Mouse (Mus musculus) lung, embryonic 15.5 days (tissue): ENCODE measurements at regions not wholly inside any gene's neighbourhood (a gene's known extent, or its start where the extent isn't known, plus 50 kb on each side); places are given as distances from the start of the nearest gene placed in this dataset.

Experiments
- ATAC-seq: fragments of 200-750 bp; cut with Nextera tagmentation; 2 replicates; pipeline ENCODE4 v1.8.0; 2017; ENCODE audit warnings: moderate number of reproducible peaks, borderline replicate concordance; ENCODE audit not compliant: low FRiP score, low TSS enrichment; ENCODE audit errors: extremely low read depth
- H3K27ac ChIP-seq: fragments of 300-500 bp; sonication (generic); 2 replicates; pipeline ENCODE4 v1.5.1; 2015; ENCODE audit warnings: moderate library complexity, mild to moderate bottlenecking, inconsistent platforms
- H3K27me3 ChIP-seq: fragments of 300-500 bp; sonication (generic); 2 replicates; pipeline ENCODE4 v1.6.1; 2015; ENCODE audit warnings: inconsistent platforms
- H3K36me3 ChIP-seq: fragments of 300-500 bp; sonication (generic); 2 replicates; pipeline ENCODE4 v1.6.1; 2015; ENCODE audit warnings: inconsistent platforms
- H3K4me1 ChIP-seq: fragments of 300-500 bp; sonication (generic); 2 replicates; pipeline ENCODE4 v1.6.1; 2015; ENCODE audit warnings: inconsistent platforms
- H3K4me2 ChIP-seq: fragments of 300-500 bp; sonication (generic); 2 replicates; pipeline ENCODE4 v1.6.1; 2015; ENCODE audit warnings: inconsistent platforms, mild to moderate bottlenecking, moderate library complexity
- H3K4me3 ChIP-seq: fragments of 300-500 bp; sonication (generic); 2 replicates; pipeline ENCODE4 v1.5.1; 2015; ENCODE audit warnings: mild to moderate bottlenecking, inconsistent platforms
- H3K9ac ChIP-seq: fragments of 300-500 bp; sonication (generic); 2 replicates; pipeline ENCODE4 v1.6.1; 2015; ENCODE audit warnings: inconsistent platforms
- H3K9me3 ChIP-seq: fragments of 300-500 bp; sonication (generic); 2 replicates; pipeline ENCODE4 v1.6.1; 2016; ENCODE audit warnings: inconsistent platforms
- WGBS: fragments of 180-500 bp; shearing (Covaris S2); methylation state at CpG from one replicate; pipeline ENCODE4 v1.1.7; 2015; 5-methylcytosine and 5-hydroxymethylcytosine counted together

DNA sequence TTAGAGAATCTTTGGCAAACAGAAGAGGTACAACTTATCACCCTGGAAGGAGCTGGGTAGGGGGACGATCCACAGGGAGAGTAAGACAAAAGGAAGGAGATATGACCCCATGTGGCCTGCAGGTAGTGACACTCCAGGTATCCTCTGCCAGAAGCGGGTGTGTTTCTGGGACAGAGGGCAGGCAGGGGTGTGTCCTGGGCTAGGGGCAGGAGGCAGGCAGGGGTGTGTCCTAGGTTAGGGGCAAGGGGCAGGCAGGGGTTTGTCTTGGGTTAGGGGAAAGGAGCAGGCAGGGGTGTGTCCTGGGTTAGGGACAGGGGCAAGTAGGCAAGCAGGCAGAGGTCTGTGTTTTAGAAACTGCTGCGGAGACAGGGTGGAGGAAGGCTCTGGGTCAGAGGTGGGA is 120.5 kb downstream of the Cyp26b1 start:
- Histone ChIP-seq H3K9ac (no peak overlapping the region), H3K27ac (no peak overlapping the region), H3K9me3 (no peaks in the 10 kb centered on the region), H3K4me1 (peaks cover 9% of the 10 kb centered on the region), H3K4me2 (no peak overlapping the region), H3K4me3 (no peak overlapping the region), H3K27me3 (no peaks in the 10 kb centered on the region), H3K36me3 (no peaks in the 10 kb centered on the region)
- no peak for ATAC-seq
- 56% methylated on average over 3 of the region's 3 CpGs for WGBS

DNA sequence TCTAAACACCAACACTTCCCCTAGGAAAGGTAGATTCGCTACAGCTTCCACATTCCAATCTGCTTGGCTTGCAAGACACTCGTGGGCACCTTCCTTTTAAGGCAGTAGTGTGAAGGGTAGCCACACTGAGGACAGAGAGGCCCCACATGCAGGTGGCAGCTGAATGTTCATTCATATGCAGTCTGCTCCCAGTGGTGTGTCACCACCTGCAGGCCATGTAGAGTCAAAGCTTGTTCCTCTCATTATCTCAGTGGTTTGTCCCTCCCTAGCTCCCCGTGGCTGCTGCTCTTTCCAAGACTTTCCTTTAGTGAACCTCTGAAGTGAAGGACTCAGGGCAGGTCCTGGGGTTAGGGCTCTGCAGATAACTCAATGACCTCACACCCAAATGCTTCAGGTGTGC is 121.4 kb downstream of the Cyp26b1 start:
- no peak for ATAC-seq
- Histone ChIP-seq H3K27ac (no peak overlapping the region), H3K36me3 (no peaks in the 10 kb centered on the region), H3K27me3 (no peaks in the 10 kb centered on the region), H3K9me3 (no peaks in the 10 kb centered on the region), H3K4me2 (no peak overlapping the region), H3K4me1 (peaks cover 9% of the 10 kb centered on the region), H3K9ac (no peak overlapping the region), H3K4me3 (no peak overlapping the region)
- 33% methylated on average over 3 of the region's 3 CpGs for WGBS

DNA sequence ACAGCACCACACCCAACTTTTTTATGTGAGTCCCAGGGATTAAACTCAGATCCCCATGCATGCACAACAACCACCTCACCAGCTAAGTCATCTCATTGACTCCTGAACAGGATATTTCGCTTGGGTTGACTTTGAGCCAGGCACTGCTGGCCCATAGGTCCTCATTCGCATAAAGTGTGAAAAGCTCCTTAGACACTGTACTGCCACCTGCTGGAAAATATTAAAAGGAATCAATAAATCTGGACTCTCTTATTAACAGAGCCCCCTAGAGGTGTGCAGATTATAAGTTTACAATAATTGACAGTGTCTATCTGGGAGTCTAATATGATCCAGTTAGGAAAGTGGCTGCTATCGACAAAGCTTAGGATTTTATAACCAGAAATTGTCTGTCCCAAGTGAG is 126.4 kb downstream of the Cyp26b1 start:
- WGBS: 84% methylated on average over 3 of the region's 3 CpGs
- Histone ChIP-seq H3K9me3 (no peaks in the 10 kb centered on the region), H3K4me1 (no peaks in the 10 kb centered on the region), H3K9ac (no peak overlapping the region), H3K27ac (no peak overlapping the region), H3K27me3 (no peaks in the 10 kb centered on the region), H3K4me3 (no peak overlapping the region), H3K4me2 (no peak overlapping the region), H3K36me3 (no peaks in the 10 kb centered on the region)
- no peak for ATAC-seq

DNA sequence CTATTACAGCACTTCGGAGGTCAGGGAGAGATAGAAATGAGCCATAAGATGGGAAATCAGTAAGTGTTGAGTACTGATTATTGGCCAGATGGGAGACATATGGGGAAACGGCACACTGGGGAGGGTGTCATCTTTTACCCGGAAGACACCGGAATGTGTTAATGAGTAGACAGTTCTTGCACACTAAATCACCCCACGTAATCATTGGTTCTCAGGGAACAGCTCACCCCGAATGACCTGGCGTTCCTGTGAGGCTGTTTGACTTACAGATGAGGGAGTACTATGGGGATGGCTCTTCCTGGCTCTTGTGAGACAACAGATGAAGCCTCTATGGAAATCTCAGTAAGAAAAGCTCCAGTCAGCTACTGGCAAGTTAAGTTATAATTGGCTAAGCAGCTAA is 127.5 kb downstream of the Cyp26b1 start:
- Histone ChIP-seq H3K9me3 (no peaks in the 10 kb centered on the region), H3K9ac (no peak overlapping the region), H3K27ac (no peak overlapping the region), H3K4me3 (no peak overlapping the region), H3K36me3 (no peaks in the 10 kb centered on the region), H3K27me3 (no peaks in the 10 kb centered on the region), H3K4me1 (no peaks in the 10 kb centered on the region), H3K4me2 (no peak overlapping the region)
- 76% methylated on average over 7 of the region's 7 CpGs for WGBS
- ATAC-seq: no peak

DNA sequence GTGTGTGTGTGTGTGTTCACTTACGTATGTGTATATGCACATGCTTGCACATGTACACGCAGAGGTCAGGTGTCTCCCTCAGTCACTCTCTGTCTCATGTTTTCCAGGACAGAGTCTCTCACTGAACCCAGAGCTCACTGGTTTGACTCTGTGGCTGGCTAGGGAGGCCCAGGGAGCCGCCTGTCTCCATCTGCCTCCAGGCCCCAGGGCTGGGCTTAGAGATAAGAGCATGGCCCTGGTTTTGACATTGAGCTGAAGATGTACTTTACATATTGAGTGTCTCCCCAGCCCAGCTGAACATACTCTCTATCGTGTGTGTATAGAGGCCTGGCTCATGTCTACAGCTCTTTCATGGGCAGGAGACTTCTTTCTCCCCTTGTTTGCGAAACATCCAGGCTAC is 128.1 kb downstream of the Cyp26b1 start:
- Histone ChIP-seq H3K4me1 (no peaks in the 10 kb centered on the region), H3K4me2 (no peak overlapping the region), H3K27ac (no peak overlapping the region), H3K4me3 (no peak overlapping the region), H3K27me3 (no peaks in the 10 kb centered on the region), H3K36me3 (no peaks in the 10 kb centered on the region), H3K9ac (no peak overlapping the region), H3K9me3 (no peaks in the 10 kb centered on the region)
- no peak for ATAC-seq
- 71% methylated on average over 5 of the region's 5 CpGs for WGBS

DNA sequence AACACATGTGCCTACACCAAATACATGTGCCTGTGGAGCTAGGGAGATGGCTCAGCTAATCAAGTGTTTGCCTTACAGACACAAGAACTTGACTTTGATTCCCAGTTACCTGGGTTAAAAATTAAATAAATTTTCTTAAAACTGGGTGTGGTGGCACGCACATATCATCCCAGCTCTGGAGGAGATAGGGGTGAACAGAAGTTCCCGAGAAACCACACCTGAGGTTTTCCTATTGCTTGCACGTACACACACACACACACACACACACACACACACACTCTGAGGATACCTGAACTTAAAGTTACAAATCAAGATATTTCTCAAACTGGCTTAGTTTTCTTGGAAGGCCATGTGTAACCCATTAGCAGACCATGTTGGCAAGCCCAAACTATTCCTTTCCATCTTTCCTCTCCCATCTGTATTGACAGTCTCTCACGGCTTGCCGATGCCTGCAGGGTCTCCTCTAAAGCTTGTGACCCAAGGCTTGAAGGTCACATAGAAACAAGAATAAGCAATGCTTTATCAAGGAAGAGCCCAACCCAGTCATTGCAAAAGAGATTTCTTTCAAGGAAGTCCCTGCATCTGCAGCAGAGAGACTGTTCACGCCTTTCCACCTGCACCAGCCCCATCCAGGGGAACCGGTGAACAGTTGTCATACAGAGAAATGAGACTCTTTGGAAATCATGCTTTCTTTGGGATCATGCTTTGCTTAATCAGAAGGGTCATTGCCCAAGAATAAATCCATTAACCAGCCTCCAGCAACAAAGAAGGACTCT is 129.9 kb downstream of the Cyp26b1 start:
- Histone ChIP-seq H3K4me2 (no peak overlapping the region), H3K4me3 (no peak overlapping the region), H3K27me3 (no peaks in the 10 kb centered on the region), H3K27ac (no peak overlapping the region), H3K36me3 (no peaks in the 10 kb centered on the region), H3K4me1 (no peaks in the 10 kb centered on the region), H3K9me3 (no peaks in the 10 kb centered on the region), H3K9ac (no peak overlapping the region)
- WGBS: 79% methylated on average over 7 of the region's 7 CpGs
- no peak for ATAC-seq

DNA sequence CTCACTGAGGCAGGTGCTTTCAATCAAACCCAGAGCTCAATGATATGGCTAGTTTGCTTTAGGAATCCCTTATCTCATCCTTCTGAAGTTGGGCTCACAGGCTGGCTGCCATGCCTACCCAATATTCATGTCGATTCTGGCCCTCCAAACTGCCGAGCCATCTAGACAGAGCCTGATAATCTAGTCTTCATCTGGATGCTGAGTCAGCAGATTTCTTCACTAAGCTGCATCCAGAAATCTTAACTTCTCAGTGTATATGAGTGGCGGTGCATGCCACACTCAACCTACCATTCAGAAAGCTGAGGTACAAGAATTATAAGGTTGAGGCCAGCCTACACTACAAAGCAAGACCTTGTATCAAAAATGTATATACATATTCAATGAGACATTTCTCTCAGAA is 136.9 kb downstream of the Cyp26b1 start:
- ATAC-seq: no peak
- no peaks in the 10 kb centered on the region for H3K36me3 ChIP-seq
- no peak overlapping the region for H3K9ac ChIP-seq
- H3K27me3 ChIP-seq: no peaks in the 10 kb centered on the region
- no peaks in the 10 kb centered on the region for H3K4me1 ChIP-seq
- whole genome bisulfite sequencing: 84% methylated on average over 3 of the region's 3 CpGs
- H3K4me3 ChIP-seq: no peak overlapping the region
- no peak overlapping the region for H3K4me2 ChIP-seq
- no peaks in the 10 kb centered on the region for H3K9me3 ChIP-seq
- H3K27ac ChIP-seq: no peak overlapping the region

DNA sequence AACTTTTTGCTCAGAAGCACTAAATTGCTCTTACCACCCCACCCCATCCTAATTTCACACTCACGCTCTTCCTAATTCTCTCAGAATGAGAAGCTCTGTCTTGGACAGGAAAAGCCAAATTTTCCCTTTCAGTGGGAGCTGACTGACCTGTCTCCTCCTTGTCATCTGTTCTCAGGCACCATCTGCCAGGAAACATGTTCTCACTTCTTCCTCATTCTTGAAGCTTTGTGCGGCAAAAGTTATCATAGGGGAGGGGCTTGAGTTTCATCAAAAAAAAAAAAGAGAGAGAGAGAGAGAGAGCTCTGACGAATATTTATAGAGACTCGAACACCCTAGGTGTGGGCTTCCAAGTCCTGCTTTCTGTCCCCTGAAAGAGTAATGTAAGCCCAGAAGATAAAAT is 148.6 kb downstream of the Cyp26b1 start:
- ATAC-seq: no peak
- no peaks in the 10 kb centered on the region for H3K27me3 ChIP-seq
- H3K36me3 ChIP-seq: no peaks in the 10 kb centered on the region
- no peaks in the 10 kb centered on the region for H3K9me3 ChIP-seq
- H3K4me1 ChIP-seq: no peaks in the 10 kb centered on the region
- H3K9ac ChIP-seq: no peak overlapping the region
- H3K27ac ChIP-seq: no peak overlapping the region
- no peak overlapping the region for H3K4me2 ChIP-seq
- 25% methylated on average over 4 of the region's 4 CpGs for WGBS
- H3K4me3 ChIP-seq: no peak overlapping the region

DNA sequence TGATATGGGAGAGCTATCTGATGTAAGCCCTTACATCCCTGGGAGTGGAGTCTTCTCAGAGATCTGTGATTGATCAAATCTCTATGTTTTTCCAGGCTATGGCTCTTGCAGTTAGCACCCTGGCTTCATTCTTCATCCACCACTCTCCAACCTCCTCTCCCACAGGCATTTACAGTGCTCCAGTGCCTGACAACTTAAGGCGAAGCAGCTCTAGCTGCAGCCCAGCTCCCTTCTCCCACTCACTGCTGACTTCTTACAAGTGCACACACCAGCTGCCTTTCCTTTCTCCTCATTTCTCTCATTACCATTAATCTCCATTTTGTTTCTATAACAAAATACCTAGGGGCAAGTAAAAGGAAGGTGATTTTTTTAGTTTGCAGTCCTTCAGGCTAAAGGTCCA is 151.0 kb downstream of the Cyp26b1 start:
- no peak overlapping the region for H3K27ac ChIP-seq
- no peaks in the 10 kb centered on the region for H3K27me3 ChIP-seq
- no peak for ATAC-seq
- H3K36me3 ChIP-seq: no peaks in the 10 kb centered on the region
- WGBS: 78% methylated on average over 1 of the region's 1 CpGs
- H3K4me3 ChIP-seq: no peak overlapping the region
- no peaks in the 10 kb centered on the region for H3K9me3 ChIP-seq
- H3K9ac ChIP-seq: no peak overlapping the region
- no peaks in the 10 kb centered on the region for H3K4me1 ChIP-seq
- H3K4me2 ChIP-seq: no peak overlapping the region

DNA sequence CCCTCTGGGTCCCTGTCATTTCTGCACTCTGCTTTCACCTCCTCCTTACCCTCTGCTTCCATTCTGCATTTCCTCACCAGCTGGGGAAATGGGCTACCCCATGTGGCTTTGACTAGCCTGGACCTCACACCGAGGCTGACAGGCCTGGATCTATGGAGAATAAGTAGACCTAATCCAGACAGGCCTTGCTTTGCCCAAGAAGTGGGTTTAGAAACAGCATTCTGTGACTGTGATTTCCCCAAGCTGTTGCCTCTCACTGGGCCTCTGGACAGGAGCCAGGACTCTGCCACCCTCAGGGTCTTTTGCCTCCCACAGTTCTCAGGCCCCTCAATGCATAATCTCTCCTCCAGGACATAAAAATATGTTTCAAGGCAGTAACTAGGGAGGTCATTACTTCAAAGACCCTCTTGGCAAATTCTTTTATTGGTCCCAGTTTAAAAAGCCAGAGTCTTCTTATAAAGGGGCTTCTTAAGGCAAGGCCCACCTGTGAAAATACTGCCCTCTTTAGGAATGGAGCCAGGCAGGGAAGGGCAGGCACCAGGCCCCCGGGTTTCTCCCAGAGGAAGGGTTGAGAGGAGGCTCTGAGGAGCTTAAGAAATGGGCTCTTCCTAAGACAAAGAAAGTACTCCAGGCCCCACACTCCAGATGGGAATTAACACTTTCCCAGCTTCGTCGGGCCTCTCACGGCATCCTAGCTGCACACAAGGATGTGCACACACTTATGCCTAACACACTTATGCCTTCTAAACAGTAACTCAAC is 151.8 kb downstream of the Cyp26b1 start:
- no peaks in the 10 kb centered on the region for H3K36me3 ChIP-seq
- no peak overlapping the region for H3K4me3 ChIP-seq
- H3K9ac ChIP-seq: no peak overlapping the region
- H3K9me3 ChIP-seq: no peaks in the 10 kb centered on the region
- no peaks in the 10 kb centered on the region for H3K4me1 ChIP-seq
- no peaks in the 10 kb centered on the region for H3K27me3 ChIP-seq
- WGBS: 58% methylated on average over 5 of the region's 5 CpGs
- no peak overlapping the region for H3K4me2 ChIP-seq
- no peak for ATAC-seq
- H3K27ac ChIP-seq: no peak overlapping the region

DNA sequence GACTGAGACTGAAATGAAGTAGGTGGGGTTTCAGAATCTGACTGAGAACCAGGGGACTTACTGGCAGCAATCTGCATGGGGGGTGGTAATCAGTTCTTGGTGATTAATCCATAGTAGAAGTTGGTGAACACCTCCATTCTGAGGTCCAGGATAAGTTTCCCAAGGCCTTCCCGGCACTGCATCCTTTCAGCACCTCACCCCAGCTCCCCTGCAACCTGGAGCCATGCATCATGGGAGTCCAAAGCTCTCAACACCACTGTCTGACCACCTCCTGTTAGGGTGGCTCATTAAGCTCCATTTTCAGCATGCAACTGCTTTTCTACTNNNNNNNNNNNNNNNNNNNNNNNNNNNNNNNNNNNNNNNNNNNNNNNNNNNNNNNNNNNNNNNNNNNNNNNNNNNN is 157.0 kb downstream of the Cyp26b1 start:
- no peak for ATAC-seq
- no peaks in the 10 kb centered on the region for H3K9me3 ChIP-seq
- WGBS: 61% methylated on average over 1 of the region's 1 CpGs
- H3K27ac ChIP-seq: no peak overlapping the region
- no peaks in the 10 kb centered on the region for H3K27me3 ChIP-seq
- no peak overlapping the region for H3K4me2 ChIP-seq
- H3K9ac ChIP-seq: no peak overlapping the region
- no peaks in the 10 kb centered on the region for H3K4me1 ChIP-seq
- no peaks in the 10 kb centered on the region for H3K36me3 ChIP-seq
- H3K4me3 ChIP-seq: no peak overlapping the region

DNA sequence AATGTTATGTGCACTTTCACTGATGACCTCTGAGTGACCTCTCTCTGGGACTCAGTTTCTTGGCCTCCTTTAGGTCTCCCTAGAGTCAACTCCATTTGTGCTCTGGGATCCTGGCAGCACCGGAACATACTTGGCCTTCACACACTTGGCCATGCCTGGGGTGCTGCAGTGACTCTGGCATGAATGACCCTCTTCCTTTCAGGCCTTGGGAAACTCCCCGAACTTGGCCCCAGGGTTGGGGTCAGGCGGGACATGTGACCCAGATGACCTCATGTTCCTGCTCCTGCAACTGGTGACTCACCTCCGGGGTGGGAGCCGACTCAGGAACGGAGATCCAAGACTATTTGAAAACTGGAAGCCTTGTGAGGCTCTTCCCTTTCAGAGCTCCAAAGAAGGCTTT is 159.2 kb downstream of the Cyp26b1 start:
- Histone ChIP-seq H3K9ac (no peak overlapping the region), H3K4me3 (no peak overlapping the region), H3K4me1 (no peaks in the 10 kb centered on the region), H3K4me2 (no peak overlapping the region), H3K27me3 (no peaks in the 10 kb centered on the region; the same call in 1 of the 2 replicates), H3K27ac (no peak overlapping the region), H3K36me3 (no peaks in the 10 kb centered on the region), H3K9me3 (no peaks in the 10 kb centered on the region)
- 81% methylated on average over 6 of the region's 6 CpGs for WGBS
- no peak for ATAC-seq
